Mouse (Mus musculus): ENCODE data around the gene Zscan29.

The Zscan29 gene

GRCm38 (mm10) chr2:121170980-121171742 lies at the start of gene Zscan29:
Gene Zscan29 (minus strand): TSS chr2:121171125.
- in situ Hi-C loops (cut with MboI, MseI) = no loop called here

DNA sequence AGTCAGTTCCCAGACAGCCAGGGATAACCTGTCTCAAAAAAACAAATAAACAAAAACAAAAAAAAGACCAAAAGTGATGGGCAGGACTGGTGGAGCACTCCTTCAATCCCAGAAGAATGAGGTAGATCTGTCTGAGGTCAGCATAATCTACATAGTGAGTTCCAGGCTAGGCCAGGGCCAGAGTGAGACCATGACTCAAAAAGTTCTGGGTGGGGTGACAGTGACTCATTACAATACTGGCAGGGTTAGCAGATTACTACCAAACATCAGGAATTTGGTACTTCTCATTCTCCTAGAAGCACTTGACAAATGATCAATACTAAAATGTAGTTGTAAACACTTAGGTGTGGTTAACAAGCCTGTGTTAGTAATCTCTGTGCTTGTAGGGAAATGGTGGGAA lies 49.1 kb upstream of the Zscan29 start:
- in situ Hi-C loops (cut with MboI, MseI) = loop anchor here (10.0 kb wide), 1 partner anchor 165 kb away; the partner anchor contains the start of gene Strc

- in situ Hi-C loops (cut with MboI, MseI) = loop anchor here (10.0 kb wide), 1 partner anchor 166 kb away; the partner anchor contains the start of gene Strc
These were observed 48.3 kb upstream of the Zscan29 start for GRCm38 (mm10) chr2:121219177-121219576.

GRCm38 (mm10) chr2:121214491-121214890 lies 43.6 kb upstream of the Zscan29 start:
- in situ Hi-C loops (cut with MboI, MseI) = loop anchor here (10.0 kb wide), 1 partner anchor 170 kb away; the partner anchor contains the start of gene Strc

DNA sequence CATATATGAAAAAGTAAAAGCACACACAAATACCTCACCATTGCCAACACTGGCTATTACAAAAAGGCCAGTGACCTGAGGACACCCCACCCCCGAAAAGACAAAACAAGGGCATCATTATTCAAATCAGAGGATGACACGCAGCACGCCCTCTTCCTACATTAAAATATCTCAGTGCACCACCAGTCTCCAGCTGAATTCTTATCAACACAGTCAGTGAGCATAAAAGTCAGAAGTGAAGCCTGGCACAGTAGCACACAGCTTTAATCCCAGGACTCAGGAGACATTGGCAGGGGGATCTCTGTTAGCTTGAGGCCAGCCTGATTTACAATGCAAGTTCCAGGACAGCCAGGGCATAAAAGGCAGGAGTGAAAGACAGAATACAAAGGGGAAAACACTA lies 35.6 kb upstream of the Zscan29 start:
- in situ Hi-C loops (cut with MboI, MseI) = no loop called here

- in situ Hi-C loops (cut with MboI, MseI) = no loop called here
These were observed 33.4 kb upstream of the Zscan29 start for GRCm38 (mm10) chr2:121204276-121204675.

DNA sequence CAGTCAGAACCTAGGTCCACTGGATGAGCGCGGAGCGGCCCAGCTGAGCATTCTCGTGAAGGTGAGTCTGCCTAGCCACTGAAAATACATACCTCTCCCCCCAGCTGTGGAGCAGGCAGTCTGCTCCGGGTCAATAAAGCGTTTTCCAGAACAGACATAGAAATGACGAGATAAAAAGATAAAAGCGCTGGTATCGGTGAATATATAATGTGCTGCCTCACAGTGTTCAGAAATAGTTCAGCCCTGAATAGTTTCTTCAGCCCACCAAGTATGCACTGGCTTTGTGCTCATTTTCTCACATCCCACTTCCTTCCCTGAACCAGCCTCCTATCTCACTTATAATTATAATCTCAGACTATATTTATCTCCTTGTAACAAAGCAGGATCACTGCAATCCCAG lies 24.5 kb upstream of the Zscan29 start:
- in situ Hi-C loops (cut with MboI, MseI) = no loop called here

DNA sequence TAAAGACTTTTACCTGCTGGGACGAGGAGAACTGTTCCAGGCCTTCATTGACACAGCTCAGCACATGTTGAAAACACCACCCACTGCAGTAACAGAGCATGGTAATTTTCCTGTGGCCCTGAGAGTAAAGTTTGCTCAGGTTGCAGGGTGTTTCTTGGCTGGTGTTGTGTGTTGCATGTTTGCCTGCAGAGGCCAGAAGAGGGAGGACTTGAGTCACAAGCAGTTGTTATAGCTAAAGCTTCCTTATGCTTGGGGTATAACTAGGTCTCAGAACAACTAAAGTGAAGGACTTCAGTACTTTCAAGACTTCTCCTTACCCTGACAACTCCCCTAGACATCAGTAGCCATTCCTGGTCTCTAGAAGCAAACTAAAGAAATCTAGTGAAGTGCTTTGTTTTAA lies 17.6 kb upstream of the Zscan29 start:
- in situ Hi-C loops (cut with MboI, MseI) = loop anchor here (10.0 kb wide), 1 partner anchor 314 kb away; no protein-coding TSS in a partner anchor

GRCm38 (mm10) chr2:121184142-121184541 lies 13.2 kb upstream of the Zscan29 start:
- in situ Hi-C loops (cut with MboI, MseI) = loop anchor here (10.0 kb wide), 1 partner anchor 309 kb away; no protein-coding TSS in a partner anchor

DNA sequence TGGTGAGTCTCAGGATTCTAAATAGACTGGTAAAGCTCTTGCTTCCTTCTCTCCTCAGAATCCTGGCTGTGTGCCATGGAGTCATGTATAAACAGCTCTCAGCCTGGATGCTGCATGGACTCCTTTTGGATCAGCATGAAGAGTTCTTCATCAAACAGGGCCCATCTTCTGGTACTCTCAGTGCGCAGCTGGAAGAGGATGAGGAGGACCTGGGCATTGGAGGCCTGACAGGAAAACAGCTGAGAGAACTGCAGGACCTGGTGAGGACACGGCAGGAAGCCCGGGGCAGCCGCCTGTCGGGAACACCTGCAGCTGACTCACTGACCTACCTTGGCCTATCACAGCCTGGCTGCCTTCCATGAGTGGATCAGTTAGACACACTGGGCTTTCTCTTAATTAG lies 12.5 kb upstream of the Zscan29 start:
- in situ Hi-C loops (cut with MboI, MseI) = loop anchor here (10.0 kb wide), 1 partner anchor 309 kb away; no protein-coding TSS in a partner anchor

DNA sequence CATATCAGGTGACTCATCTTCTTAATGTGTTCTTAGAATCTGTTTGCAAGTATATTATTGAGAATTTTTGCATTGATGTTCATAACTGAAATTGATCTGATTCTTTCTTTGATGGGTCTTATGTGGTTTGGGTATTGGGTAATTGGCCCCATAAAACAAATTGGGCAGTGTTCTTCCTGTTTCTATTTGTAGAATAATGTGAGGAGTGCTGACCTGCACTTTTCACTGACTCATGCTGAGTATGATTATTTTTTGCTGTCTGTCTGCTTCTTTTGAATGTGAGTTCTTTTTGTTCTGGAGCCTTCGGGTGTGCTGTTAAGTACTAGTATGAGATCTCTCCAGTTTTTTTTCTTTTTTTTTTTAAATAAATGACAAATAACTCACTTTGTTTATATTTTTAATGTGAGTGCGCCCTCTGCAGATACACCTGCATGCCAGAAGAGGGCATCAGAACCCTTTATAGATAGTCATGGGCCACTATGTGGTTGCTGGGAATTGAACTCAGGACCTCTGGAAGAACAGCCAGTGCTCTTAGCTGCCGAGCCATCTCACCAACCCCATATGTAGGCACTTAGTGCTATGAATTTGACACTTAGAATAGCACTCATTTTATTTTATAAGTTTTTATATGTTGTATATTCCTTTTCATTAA lies 8.0 kb upstream of the Zscan29 start:
- in situ Hi-C loops (cut with MboI, MseI) = no loop called here

- in situ Hi-C loops (cut with MboI, MseI) = no loop called here
These were observed 399 bp downstream of the Zscan29 start, which contains the start of gene Tubgcp4 for GRCm38 (mm10) chr2:121170481-121170971. Gene Tubgcp4 (plus strand): TSS chr2:121170654.

DNA sequence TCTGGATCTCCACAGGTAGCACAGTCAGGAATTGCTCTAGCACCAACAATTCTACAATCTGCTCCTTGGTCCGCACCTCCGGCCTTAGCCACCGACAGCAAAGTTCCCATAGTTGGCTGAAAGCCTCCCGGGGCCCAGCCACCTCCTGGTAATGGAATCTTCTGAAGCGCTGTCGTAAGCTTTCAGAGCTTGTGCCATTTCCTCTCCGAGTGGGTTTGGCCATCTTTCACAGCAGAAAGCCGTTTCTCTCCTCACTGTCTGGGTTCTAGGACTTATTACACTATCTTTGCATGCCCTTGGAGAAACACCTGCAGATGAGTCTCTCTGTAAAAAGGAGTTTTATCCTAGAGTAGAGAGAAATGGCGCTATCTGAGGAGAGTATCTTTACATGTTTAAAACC lies 1.0 kb downstream of the Zscan29 start:
- in situ Hi-C loops (cut with MboI, MseI) = no loop called here

GRCm38 (mm10) chr2:121169173-121169572 lies 1.8 kb downstream of the Zscan29 start:
- in situ Hi-C loops (cut with MboI, MseI) = no loop called here

DNA sequence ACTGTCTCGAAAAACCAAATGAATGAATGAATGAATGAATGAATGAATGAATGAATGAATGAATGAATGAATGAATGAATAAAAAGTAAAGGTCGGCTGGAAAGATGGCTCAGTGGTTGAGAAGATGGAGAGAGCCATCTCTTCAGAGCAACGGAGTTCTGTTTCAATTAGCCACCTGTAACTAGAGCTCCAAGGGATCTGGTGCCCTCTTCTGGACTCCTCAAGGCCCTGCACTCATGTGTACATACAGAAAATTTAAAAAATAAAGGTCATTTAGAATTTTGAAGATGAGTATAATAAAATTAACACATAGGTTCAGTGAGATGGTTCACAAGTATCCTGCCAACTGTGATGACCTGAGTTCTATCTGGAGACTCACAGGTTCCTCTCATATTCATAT lies 17.8 kb downstream of the Zscan29 start:
- in situ Hi-C loops (cut with MboI, MseI) = no loop called here

- in situ Hi-C loops (cut with MboI, MseI) = no loop called here
These were observed 21.2 kb downstream of the Zscan29 start for GRCm38 (mm10) chr2:121149679-121150078.

GRCm38 (mm10) chr2:121142415-121142814 lies 28.5 kb downstream of the Zscan29 start:
- in situ Hi-C loops (cut with MboI, MseI) = no loop called here

DNA sequence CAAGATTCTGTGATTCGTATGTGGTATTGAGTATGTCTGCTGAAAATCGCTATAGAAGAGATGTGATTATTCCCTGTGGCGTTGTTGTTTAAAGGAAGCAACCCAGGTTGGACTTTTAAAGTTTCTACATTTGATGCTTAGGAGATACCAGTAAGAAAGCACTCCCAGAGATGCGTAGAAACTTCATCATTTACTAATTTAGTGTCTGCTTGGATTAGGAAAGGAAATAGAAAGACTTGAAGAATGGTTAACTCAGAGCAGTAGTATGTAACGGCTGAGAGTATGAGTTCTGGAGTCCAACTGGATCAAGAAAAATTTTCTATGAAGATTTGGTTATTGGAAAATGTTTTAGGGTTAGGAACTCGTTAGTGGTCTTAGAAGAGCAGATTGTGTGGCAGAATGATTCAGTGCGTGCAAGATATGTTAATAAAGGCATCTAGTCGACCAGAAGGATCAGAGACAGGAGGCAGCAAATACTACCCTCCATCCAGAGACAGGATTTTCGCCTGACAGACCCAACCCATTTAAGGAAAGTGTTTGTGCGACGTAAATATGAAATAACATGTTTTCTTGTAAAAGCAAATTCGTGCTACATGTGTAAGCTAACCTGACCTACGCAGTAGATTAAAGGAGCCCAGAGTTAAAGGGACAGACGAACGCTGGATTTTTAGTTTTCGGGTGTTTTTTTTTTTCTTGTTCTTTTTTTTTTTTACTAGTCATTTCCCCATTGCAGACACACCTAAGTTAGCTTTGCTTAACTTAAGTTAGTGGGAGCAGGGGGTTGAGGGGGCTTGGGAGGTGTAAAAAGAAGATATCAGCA lies 29.5 kb downstream of the Zscan29 start:
- in situ Hi-C loops (cut with MboI, MseI) = no loop called here

- in situ Hi-C loops (cut with MboI, MseI) = no loop called here
These were observed 30.7 kb downstream of the Zscan29 start, which contains the start of the genes Adal and Lcmt2 for GRCm38 (mm10) chr2:121140018-121140882. Gene Adal (plus strand): TSS chr2:121140428. Gene Lcmt2 (minus strand): TSS chr2:121140653.

GRCm38 (mm10) chr2:121139266-121140017 lies 31.5 kb downstream of the Zscan29 start:
- in situ Hi-C loops (cut with MboI, MseI) = no loop called here
